13 mouse cellular contexts compared by ENCODE assay signal in genomic region chrX:36393279-36393678, GRCm38 (mm10). TPM values are rescaled to one million over a fixed set of nuclear protein-coding genes. Genes with fewer than 3 reads are reported as not detected.
A peak's percentile ranks its signal among the peaks of the same experiment; 100 is the strongest.
DNase-seq lines count a peak whose midpoint lies in the region; ATAC-seq and TF ChIP-seq lines count a peak whose summit lies in the region.
"Had no signal": no experiment of that assay in that cellular context is flagged by ENCODE, and none has a peak within 500 bp of the region (broad histone marks: within the 10 kb centered on the region; RNA-seq: fewer than 3 reads in every experiment).

No protein-coding gene starts in this region.

- no peak overlapping the region for H3K4me2 ChIP-seq in lung, embryonic 14.5 days

- TF ChIP-seq CTCF in lung, embryonic 14.5 days (IDR thresholded peaks at IDR 0.05; ENCODE audit: low read depth): peak; percentile 46

- H3K27me3 ChIP-seq in lung, embryonic 14.5 days (ENCODE audit: insufficient read depth, low read length): no peaks in the 10 kb centered on the region

- H3K4me1 ChIP-seq in lung, embryonic 14.5 days (ENCODE audit: insufficient read depth): no peaks in the 10 kb centered on the region

- H3K36me3 ChIP-seq in lung, embryonic 14.5 days (ENCODE audit: insufficient read depth): no peaks in the 10 kb centered on the region

- ATAC-seq in frontal cortex, adult (ENCODE audit: low TSS enrichment): peak; percentile 76
- ATAC-seq in lung, embryonic 14.5 days (ENCODE audit: insufficient read depth): no peak
- ATAC-seq in erythroblast, adult 5-6 weeks (replicated peaks; ENCODE audit: low FRiP score, poor library complexity, severe bottlenecking): no peak

- H3K9ac ChIP-seq in lung, embryonic 14.5 days: no peak overlapping the region

- WGBS in lung, embryonic 14.5 days: 32% methylated on average over 6 of the region's 6 CpGs

- H3K4me3 ChIP-seq in lung, embryonic 14.5 days (ENCODE audit: low read depth, low read length): no peak overlapping the region

- DNase-seq in frontal cortex, postnatal 36 days (ENCODE audit: low spot score in 2 of 2): no peak
- peak; percentile 55 for DNase-seq in lung, embryonic 14.5 days
- no peak for DNase-seq in lung, postnatal 4 days
- DNase-seq in c-Kit-positive CD71-negative TER-119-negative erythroid progenitor cells, embryonic 14.5 days (ENCODE audit: low read depth): peak; percentile 1
- peak; percentile 33 for DNase-seq in naive thymus-derived CD4-positive, alpha-beta T cell, adult 2 months (ENCODE audit: low read depth)
- DNase-seq in gastrocnemius, postnatal 4 days (ENCODE audit: low spot score in 2 of 2): no peak
- DNase-seq: gastrocnemius, postnatal 36 days; thymus, adult 2 months had no signal

- no peak overlapping the region for H3K27ac ChIP-seq in lung, embryonic 14.5 days (ENCODE audit: low read depth)

- no peaks in the 10 kb centered on the region for H3K9me3 ChIP-seq in lung, embryonic 14.5 days (ENCODE audit: low read depth, low read length)

RNA-seq across cellular contexts. Expression of gene Gm6268, which starts 7.8 kb away (rescaled TPM):
- not detected in 2 replicates for polyA plus RNA-seq in lung, embryonic 14.5 days (2014; fragmentation: Nextera tagmentation; extraction: Ambion mirVana)
- not detected for total RNA-seq in gastrocnemius, postnatal 4 days (2021)
- not detected in 2 replicates for total RNA-seq in erythroblast, adult 5-6 weeks (2015; ENCODE audit: low replicate concordance)
- total RNA-seq in erythroblast, adult 5-6 weeks (2017; ENCODE audit: low replicate concordance): not detected in 2 replicates
- total RNA-seq: gastrocnemius, postnatal 36 days; layer of hippocampus, adult 18-20 months had no signal
- polyA plus RNA-seq: cerebellum, adult 2 months; lung, embryonic 16.5 days; thymus, adult 2 months had no signal

Comparison
In these comparisons a context has a peak if more than half of its experiments do, and no peak if none do; other contexts are left out.
1. DNase-seq: peak in lung, embryonic 14.5 days (single experiment), c-Kit-positive CD71-negative TER-119-negative erythroid progenitor cells, embryonic 14.5 days (single experiment) and naive thymus-derived CD4-positive, alpha-beta T cell, adult 2 months (single experiment); none in frontal cortex, postnatal 36 days (0 of 2), lung, postnatal 4 days (0 of 2) and gastrocnemius, postnatal 4 days (0 of 2).